Mouse (Mus musculus) v-Abl transformed pro-B cells (cell line): Measurements from ENCODE around the gene Cdh1.
"Not testable (repeated sequence)": the region's sequence is repeated elsewhere in the genome, so short reads cannot be mapped to it uniquely, and the experiment has no call there.

Experiments used
- in situ Hi-C, 2 experiments: fragments of 400-800 bp; cut with MboI; formaldehyde crosslinking; loops; one replicate each; pipeline ENCODE4 v1.15.1; 2025; ENCODE audit not compliant: unreplicated experiment in 2 of 2

Gene Cdh1

GRCm38 (mm10) chr8:106603131-106603819 lies at the start of gene Cdh1:
Cdh1 (plus strand) TSS chr8:106603351.
- in situ Hi-C loops: no loop called here

GRCm38 (mm10) chr8:106554011-106554410 lies 49.1 kb upstream of the Cdh1 start:
- in situ Hi-C loops: no loop called here

- in situ Hi-C loops: no loop called here
These were observed 47.0 kb upstream of the Cdh1 start for GRCm38 (mm10) chr8:106556068-106556645.

- in situ Hi-C loops: no loop called here
These were observed 43.3 kb upstream of the Cdh1 start for GRCm38 (mm10) chr8:106559844-106560243.

GRCm38 (mm10) chr8:106561097-106561865 lies 41.9 kb upstream of the Cdh1 start:
- in situ Hi-C loops: no loop called here

- in situ Hi-C loops: no loop called here
These were observed 39.4 kb upstream of the Cdh1 start for GRCm38 (mm10) chr8:106563691-106564182.

- in situ Hi-C loops: no loop called here
These were observed 34.1 kb upstream of the Cdh1 start for GRCm38 (mm10) chr8:106569006-106569405.

GRCm38 (mm10) chr8:106570386-106570785 lies 32.8 kb upstream of the Cdh1 start:
- in situ Hi-C loops: no loop called here

GRCm38 (mm10) chr8:106571551-106572172 lies 31.5 kb upstream of the Cdh1 start:
- in situ Hi-C loops: no loop called here

GRCm38 (mm10) chr8:106572175-106572574 lies 31.0 kb upstream of the Cdh1 start:
- in situ Hi-C loops: not testable (repeated sequence)

GRCm38 (mm10) chr8:106573168-106573567 lies 30.0 kb upstream of the Cdh1 start, which contains the start of gene Gm10073:
Gm10073 (minus strand) TSS chr8:106573461.
- in situ Hi-C loops: not testable (repeated sequence)

- in situ Hi-C loops: no loop called here
These were observed 28.9 kb upstream of the Cdh1 start for GRCm38 (mm10) chr8:106574283-106574682.

- in situ Hi-C loops: no loop called here
These were observed 26.1 kb upstream of the Cdh1 start for GRCm38 (mm10) chr8:106576849-106577555.

- in situ Hi-C loops: no loop called here
These were observed 23.6 kb upstream of the Cdh1 start for GRCm38 (mm10) chr8:106579510-106579909.

GRCm38 (mm10) chr8:106581344-106582088 lies 21.6 kb upstream of the Cdh1 start:
- in situ Hi-C loops: no loop called here

- in situ Hi-C loops: no loop called here
These were observed 18.0 kb upstream of the Cdh1 start for GRCm38 (mm10) chr8:106584942-106585670.

- in situ Hi-C loops: no loop called here
These were observed 17.5 kb upstream of the Cdh1 start for GRCm38 (mm10) chr8:106585671-106586037.

- in situ Hi-C loops: no loop called here
These were observed 16.3 kb upstream of the Cdh1 start for GRCm38 (mm10) chr8:106586896-106587295.
